Mouse (Mus musculus): ENCODE results near the gene Marcksl1.
"Not testable (repeated sequence)": the region's sequence is repeated elsewhere in the genome, so short reads cannot be mapped to it uniquely, and the experiment has no call there.

Marcksl1 gene

DNA sequence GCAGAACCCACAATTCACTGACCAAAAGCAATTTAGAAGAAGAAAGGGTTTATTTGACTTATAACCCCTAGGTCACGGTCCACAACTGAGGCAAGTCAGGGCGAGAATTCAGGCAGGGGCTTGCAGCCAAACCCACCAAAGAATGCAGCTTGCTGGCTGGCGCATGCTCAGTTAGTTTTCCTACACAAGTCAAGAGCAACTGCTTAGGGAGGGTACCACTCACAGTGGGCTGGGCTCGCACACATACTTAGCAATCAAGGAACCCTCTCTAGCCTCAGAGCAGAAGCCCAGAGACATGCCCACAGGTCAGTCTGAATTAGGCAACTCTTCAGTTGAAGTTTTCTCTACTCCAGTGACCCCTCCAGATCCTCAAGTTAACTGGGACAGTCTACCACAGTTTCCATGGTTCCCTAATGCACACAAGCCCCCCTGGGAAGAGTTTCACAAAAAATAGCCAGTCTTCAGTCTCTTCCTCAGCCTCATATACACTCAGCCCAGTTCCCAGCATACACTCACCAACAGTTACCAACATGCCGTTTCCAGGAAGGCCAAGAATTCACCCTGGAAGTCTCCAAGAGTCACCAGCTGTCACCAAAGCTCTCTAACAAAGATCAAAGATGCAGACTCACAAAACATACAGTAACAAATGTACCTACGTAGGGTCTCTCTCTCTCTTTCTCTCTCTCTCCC lies 2.5 kb upstream of the Marcksl1 start:
- DNase-seq: no peak

DNA sequence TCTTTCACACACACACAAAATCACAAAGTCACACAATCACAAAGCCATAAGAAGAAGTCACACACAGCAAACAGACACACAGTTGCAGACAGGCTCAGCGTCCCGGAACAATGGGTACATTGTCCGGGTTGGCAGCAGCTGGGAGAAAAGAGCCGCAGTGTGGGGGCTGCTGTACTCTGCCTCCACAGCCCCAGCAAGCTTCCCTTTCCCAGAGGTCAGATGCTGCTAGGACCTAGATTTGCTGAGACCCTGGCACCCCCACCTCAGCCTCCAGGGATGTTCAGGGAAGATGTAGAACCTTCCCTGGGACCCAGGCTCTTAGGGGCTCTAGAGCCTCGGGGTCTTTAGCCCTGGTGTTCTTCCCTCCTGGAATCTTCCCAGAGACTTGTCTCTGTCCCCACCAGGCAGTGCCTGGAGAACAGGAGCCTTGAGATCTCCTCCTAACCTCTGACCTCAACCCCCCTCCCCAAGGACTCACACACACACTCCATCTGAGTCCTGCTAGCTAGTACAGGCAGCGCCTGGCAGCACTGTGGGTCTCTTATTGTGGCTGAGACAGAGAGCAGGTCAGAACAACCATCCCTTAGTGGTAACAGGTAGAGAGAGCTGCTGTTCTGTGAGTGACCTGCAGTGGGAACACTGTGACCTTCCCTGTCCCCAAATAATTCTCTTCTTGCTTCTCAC lies 1.8 kb upstream of the Marcksl1 start:
- no peak for DNase-seq

DNA sequence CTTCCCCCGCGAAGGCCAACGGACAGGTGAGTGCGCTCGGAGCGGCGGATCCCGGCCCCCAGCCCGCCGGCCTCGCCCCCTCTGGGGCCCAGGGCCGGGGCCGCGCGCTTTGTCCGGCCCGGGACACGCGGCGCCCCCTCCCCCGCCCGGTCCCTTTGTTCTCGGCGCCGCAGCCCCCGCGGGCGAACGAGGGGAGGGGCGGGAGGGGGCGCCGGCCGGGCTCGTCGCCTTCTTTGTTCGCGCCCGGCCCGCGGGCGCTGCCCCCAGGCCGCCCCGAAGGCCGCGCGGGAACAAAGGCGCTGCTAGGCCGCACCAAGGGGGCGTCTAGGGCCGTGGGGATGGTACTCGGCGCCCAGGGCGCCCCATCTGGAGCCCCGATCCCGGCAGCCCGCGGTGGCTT lies 510 bp downstream of the Marcksl1 start:
- DNase-seq: no peak

GRCm38 (mm10) chr4:129514300-129514898 lies 1.0 kb downstream of the Marcksl1 start:
- no peak for DNase-seq

- peak; percentile 60 for DNase-seq
Measured at GRCm38 (mm10) chr4:129516925-129517324, 3.5 kb downstream of the Marcksl1 start.

DNA sequence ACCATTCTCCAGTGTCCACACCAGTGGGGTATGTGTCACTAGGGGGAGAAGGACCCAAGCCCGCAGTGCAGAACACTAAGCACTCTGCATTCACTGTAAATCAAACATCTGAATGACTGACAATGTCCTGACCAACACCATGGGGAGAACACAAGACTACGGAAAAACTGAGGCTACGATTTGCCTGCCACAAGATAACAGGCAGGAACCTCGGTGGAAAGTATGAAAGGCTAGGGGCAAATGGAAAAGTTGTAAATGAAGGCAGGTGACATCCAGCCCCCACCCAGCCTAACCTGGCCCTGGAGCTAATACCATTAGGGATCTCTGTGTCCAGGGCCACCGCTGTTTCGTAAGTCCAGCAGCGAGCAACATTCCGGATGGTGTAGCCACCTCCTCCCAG lies 5.1 kb downstream of the Marcksl1 start:
- no peak for DNase-seq

DNA sequence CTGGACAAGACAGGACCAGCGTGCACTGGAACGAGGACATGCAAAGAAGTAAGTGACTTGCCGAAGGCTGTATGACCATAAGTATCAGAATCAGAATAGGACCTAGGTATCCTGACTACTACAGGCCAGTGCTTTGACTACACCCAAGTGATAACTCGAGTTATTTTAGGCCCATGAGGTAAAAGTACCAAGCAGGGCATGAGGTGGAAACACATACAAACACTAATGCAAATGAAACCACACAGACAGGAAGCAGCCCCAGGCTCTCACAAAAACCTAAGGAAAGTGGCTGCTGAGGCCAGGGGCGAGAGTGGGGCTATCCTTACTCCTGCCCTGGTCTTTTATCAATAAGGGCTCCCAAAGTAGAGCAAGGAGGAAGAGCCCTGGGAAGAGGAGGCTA lies 12.0 kb downstream of the Marcksl1 start:
- no peak for DNase-seq

GRCm38 (mm10) chr4:129525889-129526288 lies 12.5 kb downstream of the Marcksl1 start:
- DNase-seq: no peak

DNA sequence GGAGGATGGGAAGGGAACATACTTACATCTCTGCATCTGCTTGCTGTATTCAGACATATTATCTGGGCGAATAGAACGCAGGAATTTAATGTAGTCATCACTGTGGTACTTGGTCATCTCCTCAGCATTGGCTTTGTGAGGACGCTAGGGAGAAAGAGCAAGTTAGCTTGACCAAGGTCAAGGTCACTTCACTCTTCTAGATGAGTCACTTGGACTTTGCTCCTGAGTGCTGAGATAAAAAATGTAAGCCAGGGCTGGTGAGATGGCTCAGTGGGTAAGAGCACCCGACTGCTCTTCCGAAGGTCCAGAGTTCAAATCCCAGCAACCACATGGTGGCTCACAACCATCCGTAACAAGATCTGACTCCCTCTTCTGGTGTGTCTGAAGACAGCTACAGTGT lies 15.5 kb downstream of the Marcksl1 start:
- DNase-seq: not testable (repeated sequence)

DNA sequence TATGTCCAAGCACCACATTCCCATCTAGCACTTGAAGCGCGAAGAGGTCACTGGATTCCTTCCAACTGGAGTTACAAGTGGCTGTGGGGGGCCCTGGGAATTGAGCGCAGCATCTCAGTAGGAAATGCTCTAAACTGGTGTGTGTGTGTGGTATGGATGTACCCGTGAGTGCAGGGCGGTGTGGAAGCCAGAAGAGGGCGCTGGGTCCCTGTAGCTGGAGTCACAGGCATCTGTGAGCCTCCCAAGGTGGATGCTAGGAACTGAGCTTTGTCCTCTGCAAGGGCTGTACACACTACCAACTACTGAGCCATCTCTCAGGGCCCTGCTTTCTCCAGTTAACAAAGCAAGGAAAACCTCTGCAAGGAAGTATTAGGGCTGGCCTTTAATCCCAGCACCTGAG lies 26.6 kb downstream of the Marcksl1 start:
- no peak for DNase-seq

DNA sequence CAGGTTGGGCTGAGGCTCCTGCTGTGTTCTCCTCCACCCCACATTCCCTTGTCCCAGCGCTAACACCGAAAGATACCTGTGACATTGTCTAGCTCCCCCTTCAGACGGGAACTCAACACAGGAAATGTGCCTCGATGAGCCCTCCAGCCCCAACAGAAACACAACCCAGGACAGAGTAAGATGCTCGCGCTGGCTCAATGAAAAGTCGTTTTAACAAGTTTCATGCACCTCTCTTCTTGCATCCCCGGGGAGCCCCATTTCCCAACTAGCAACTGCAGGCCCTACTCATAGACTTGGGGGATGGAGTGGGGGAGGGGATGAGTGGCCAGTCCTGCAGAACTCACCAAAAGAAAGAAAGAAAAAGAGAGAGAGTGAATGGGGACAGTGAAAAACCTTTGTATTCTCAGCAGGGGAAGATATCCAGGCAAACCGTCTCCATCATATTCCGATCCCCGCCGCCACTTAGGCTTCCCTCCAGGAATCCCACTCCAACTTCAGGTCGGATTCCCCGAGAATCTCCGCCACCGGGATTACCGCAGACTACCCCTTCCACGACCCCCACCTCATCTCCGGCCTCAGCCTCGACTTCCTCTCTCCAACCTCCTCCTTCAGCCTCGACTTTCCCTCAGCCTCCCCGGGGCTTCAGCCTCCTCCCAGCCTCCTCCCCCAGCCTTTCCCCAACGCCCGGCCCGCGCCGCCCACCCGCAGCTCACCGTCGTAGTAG lies 28.6 kb downstream of the Marcksl1 start:
- DNase-seq: peak; percentile 16

GRCm38 (mm10) chr4:129542592-129543141 lies 29.3 kb downstream of the Marcksl1 start, which contains the start of gene Hdac1:
Hdac1 (minus strand) TSS chr4:129542713.
- peak; percentile 99 for DNase-seq

DNA sequence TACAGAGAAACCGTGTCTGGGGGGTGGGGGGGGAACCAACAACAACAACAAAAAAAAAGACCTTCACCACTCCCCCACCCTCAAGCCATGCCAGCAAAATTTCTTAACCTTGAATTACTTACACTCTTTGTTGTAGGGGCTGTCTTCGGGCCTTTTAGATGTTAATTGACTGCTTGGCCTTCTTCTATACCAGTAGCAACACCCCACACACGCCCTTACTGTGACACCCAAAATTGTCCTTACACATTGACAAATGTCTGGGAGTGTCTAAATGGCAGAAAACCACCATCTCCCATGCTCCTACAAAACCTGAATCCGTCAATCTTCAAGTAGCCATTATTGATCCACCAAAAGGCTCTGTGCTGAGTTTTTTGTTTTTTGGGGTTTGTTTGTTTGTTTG lies 30.7 kb downstream of the Marcksl1 start:
- no peak for DNase-seq

DNA sequence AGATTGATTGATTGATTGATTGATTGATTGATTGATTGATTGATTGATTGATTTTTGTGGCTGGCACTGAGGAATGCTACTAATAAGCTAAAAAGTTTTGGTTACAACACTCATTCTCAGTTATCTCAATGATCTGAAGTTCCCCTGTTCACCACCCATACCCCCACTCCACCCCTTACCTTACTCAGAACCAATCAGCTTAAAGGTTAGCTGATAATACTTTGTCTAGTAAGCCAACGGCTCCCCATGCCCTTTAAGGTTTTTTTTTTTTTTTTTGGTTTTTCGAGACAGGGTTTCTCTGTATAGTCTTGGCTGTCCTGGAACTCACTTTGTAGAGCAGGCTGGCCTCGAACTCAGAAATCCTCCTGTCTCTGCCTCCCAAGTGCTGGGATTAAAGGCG lies 34.2 kb downstream of the Marcksl1 start:
- DNase-seq: not testable (repeated sequence)

GRCm38 (mm10) chr4:129549306-129549705 lies 35.9 kb downstream of the Marcksl1 start:
- DNase-seq: peak; percentile 12

GRCm38 (mm10) chr4:129550295-129550694 lies 36.9 kb downstream of the Marcksl1 start:
- no peak for DNase-seq

GRCm38 (mm10) chr4:129554512-129554911 lies 41.1 kb downstream of the Marcksl1 start:
- not testable (repeated sequence) for DNase-seq

DNA sequence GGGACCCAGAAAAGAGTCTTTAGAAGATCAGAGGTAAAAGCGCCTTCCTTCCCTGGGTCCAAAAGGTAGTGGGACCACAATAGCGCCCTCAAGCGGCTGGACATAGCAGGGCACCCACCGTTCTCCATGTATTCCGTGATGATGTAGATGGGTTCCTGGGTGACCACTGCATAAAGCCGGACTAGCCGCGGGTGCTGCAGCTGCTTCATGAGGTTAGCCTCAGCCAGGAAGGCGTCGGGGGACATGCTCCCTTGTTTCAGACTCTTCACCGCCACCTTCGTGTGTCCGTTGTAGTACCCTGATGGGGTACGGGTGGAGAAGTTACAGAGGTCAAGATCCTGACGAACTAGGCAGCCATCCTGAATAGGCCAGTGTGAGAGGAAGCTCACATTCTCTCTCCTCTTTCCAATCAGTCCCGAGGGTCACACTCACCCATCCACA lies 42.1 kb downstream of the Marcksl1 start:
- peak; percentile 47 for DNase-seq

DNA sequence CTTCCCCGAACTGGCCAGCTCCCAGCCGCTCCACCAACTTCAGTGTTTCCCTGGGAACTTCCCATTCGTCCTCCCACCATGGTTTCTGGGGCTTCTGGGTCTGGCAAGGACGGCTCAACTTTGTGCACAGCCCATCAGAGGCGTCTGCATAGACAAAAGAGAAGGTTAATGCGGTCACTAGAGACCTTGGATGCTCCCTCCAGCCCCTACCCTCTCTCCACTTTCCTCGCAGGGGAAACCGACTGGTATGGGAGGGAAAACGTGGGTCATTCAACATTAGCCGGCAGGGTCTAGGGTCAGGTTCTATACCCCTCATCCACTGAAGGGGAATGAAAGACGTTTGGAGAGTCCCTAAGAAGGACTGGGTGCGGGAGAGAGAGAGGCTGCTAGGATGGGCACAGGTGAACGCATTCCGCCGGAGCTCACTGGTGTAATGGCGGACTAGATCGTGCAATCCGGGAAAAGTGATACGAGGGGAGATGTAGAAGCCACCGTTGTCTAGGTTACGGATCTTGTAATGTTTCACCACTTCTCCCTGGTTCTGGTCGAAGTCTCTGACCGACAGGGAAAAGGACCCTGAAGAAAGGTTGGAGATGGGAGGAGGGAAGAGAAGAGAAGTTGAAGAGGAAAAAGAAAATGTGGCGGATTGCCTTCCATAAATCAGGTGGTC lies 42.6 kb downstream of the Marcksl1 start:
- DNase-seq: no peak

DNA sequence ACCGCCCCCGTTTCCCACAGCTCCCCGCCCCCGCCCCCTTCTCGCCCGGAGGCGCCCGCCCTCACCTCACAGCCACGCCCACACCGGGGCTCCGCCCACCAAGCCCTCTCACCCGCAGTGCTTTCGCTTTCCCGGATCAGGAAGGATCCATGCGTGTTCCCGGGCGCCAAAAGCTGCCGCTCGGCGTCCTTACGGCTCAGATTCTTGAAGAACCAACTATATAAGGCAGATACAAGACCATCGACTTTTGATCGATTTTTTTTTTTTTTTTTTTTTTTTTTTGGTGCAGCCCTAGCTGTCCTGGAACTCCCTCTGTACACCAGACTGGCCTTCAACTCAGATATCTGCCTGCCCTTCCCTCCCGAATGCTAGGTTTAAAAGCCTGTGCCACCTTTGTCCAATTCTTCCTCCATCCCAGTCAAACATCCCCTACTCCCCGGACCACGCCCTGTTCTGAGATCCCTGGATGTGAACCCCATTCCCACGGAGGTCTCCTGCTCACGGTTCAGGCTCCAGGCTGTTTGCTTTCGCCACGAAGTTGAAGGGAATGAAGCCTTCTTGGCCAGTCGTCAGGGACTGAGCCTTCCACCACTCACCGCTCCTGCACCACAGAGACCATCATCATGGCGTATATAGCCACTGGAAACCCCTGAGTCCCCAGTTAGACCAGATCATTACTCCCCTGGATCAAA lies 43.3 kb downstream of the Marcksl1 start:
- peak; percentile 82 for DNase-seq

- no peak for DNase-seq
Measured at GRCm38 (mm10) chr4:129557256-129557808, 44.0 kb downstream of the Marcksl1 start.
